ENCODE assay signal across 7 mouse cellular contexts in the genomic region with DNA sequence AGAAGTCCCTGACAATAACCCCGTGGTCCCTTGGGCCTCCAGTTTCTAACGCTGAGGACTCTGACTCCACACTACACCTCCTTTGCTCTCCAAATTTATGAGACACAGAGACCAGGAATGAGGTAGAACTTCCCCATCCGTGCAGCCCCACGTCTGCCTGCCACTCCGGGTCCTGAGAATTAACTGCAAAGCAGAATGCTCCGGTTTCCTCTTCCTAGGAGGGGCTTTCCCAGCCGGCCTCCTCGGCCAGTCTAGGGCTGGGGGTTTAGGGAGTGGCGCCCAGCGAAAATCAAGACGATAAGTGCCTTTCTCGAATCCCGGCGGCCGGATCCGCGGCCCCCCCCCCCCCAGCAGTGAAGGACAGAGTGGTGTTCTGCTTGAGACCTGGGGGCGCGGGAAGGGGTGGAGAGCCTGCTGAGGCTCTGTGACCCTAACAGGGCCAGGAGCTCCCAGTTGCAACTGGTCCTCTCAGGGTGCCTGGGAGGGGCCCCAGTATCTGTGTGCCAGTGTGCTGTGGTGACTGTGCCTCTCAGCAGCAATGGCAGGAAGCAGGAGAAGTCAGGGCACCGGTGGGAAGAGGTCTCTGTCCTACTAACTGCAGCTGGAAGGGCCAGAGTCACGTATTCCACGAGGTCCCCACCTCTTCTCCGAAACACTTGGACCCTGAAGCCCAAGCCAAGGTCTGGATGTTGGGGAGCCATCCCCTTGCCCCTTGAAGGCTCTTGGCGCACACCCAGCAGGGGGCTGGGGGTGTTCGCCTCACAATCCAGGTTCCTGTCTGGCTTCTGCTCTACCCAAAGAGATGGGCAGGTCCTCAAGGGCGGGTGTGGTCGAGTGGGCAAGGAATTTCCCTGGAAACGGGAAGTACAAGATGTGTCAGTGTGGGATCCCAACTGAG. TPM values are rescaled to one million over a fixed set of nuclear protein-coding genes. Genes with fewer than 3 reads are reported as not detected.
DNase-seq lines count a peak whose midpoint lies in the region; ATAC-seq and TF ChIP-seq lines count a peak whose summit lies in the region.

No protein-coding gene starts in this region.

- H3K4me2 ChIP-seq in liver, embryonic 11.5 days, result peak overlapping the region; percentile 52
- peak overlapping the region; percentile 54 for H3K4me2 ChIP-seq in stomach, embryonic 16.5 days (ENCODE audit: low read depth, low read length)

- H3K4me3 ChIP-seq in bone marrow, adult 2 months (replicated peaks; ENCODE audit: control insufficient read depth, low read depth, low read length), result peak overlapping the region; percentile 2
- peak overlapping the region; percentile 43 for H3K4me3 ChIP-seq in hindbrain, embryonic 10.5 days
- H3K4me3 ChIP-seq in liver, embryonic 11.5 days (ENCODE audit: low read depth, low read length), result no peak overlapping the region; the same call in 1 of the 2 replicates
- peak overlapping the region; percentile 6 for H3K4me3 ChIP-seq in stomach, embryonic 16.5 days (replicated peaks; ENCODE audit: low read length)

- ATAC-seq in liver, embryonic 11.5 days (replicated peaks; ENCODE audit: low FRiP score), result no peak
- peak; percentile 19; the same call in 1 of the 2 replicates for ATAC-seq in stomach, embryonic 16.5 days (ENCODE audit: insufficient read depth, low FRiP score)

- H3K27ac ChIP-seq in bone marrow, adult 2 months (ENCODE audit: control insufficient read depth, insufficient read depth, low read depth, low read length, poor library complexity), result peak overlapping the region; percentile 22; the same call in 1 of the 2 replicates
- peak overlapping the region; percentile 86 for H3K27ac ChIP-seq in hindbrain, embryonic 10.5 days
- H3K27ac ChIP-seq in liver, embryonic 11.5 days (ENCODE audit: low read depth, low read length), result no peak overlapping the region
- peak overlapping the region; percentile 46; the same call in 1 of the 2 replicates for H3K27ac ChIP-seq in stomach, embryonic 16.5 days (ENCODE audit: low read length)

- peaks cover 40% of the 10 kb centered on the region for H3K27me3 ChIP-seq in hindbrain, embryonic 10.5 days (ENCODE audit: insufficient read depth, poor library complexity, severe bottlenecking)
- peaks cover 11% of the 10 kb centered on the region for H3K27me3 ChIP-seq in liver, embryonic 11.5 days (replicated peaks; ENCODE audit: control insufficient read depth, insufficient read depth, low read length)
- no peaks in the 10 kb centered on the region for H3K27me3 ChIP-seq in stomach, embryonic 16.5 days (ENCODE audit: control insufficient read depth, insufficient read depth, low read length)

- peak; percentile 34 for DNase-seq in CD4-positive, CD25-positive, alpha-beta regulatory T cell, adult 2 months (ENCODE audit: low read depth, low spot score)
- DNase-seq in hindbrain, embryonic 10.5 days (ENCODE audit: low spot score), result no peak
- DNase-seq in liver, embryonic 11.5 days (ENCODE audit: low spot score), result no peak
- DNase-seq in layer of hippocampus, adult 11-12 months (ENCODE audit: low spot score), result no peak
- DNase-seq in right cerebral cortex, postnatal 36 days (ENCODE audit: low spot score in 2 of 2), result no peak

- peaks cover 13% of the 10 kb centered on the region; the same call in 1 of the 2 replicates for H3K4me1 ChIP-seq in bone marrow, adult 2 months (ENCODE audit: control insufficient read depth, insufficient read depth, low read length)
- peaks cover 70% of the 10 kb centered on the region for H3K4me1 ChIP-seq in hindbrain, embryonic 10.5 days (replicated peaks)
- H3K4me1 ChIP-seq in liver, embryonic 11.5 days (replicated peaks; ENCODE audit: control insufficient read depth, insufficient read depth, low read length), result peaks cover 27% of the 10 kb centered on the region
- peaks cover 40% of the 10 kb centered on the region for H3K4me1 ChIP-seq in stomach, embryonic 16.5 days (ENCODE audit: control insufficient read depth, insufficient read depth, low read length)

- WGBS in bone marrow, adult 2 months, result 7% methylated on average over 28 of the region's 28 CpGs
- WGBS in hindbrain, embryonic 10.5 days, result 4% methylated on average over 28 of the region's 28 CpGs
- WGBS in liver, embryonic 11.5 days, result 5% methylated on average over 28 of the region's 28 CpGs
- 7% methylated on average over 28 of the region's 28 CpGs for WGBS in stomach, embryonic 16.5 days

- TF ChIP-seq CTCF in bone marrow, adult 2 months (IDR thresholded peaks at IDR 0.05; ENCODE audit: control insufficient read depth, insufficient read depth, low read length), result no peak

- peak overlapping the region; percentile 35; the same call in 1 of the 2 replicates for H3K9ac ChIP-seq in liver, embryonic 11.5 days (ENCODE audit: low read depth, low read length)
- peak overlapping the region; percentile 63 for H3K9ac ChIP-seq in stomach, embryonic 16.5 days (ENCODE audit: low read length)

- no peak; the same call in 1 of the 2 replicates for TF ChIP-seq POLR2A in bone marrow, adult 2 months (IDR thresholded peaks at IDR 0.05; ENCODE audit: borderline replicate concordance, control insufficient read depth, low read depth, low read length)

- H3K36me3 ChIP-seq in hindbrain, embryonic 10.5 days, result no peaks in the 10 kb centered on the region
- no peaks in the 10 kb centered on the region for H3K36me3 ChIP-seq in liver, embryonic 11.5 days (ENCODE audit: control insufficient read depth, insufficient read depth, low read length)
- H3K36me3 ChIP-seq in stomach, embryonic 16.5 days (ENCODE audit: control insufficient read depth, insufficient read depth, low read length), result no peaks in the 10 kb centered on the region

- H3K9me3 ChIP-seq in hindbrain, embryonic 10.5 days, result no peaks in the 10 kb centered on the region
- H3K9me3 ChIP-seq in liver, embryonic 11.5 days (ENCODE audit: control insufficient read depth, low read length), result no peaks in the 10 kb centered on the region
- H3K9me3 ChIP-seq in stomach, embryonic 16.5 days (replicated peaks; ENCODE audit: control insufficient read depth, low read length), result no peaks in the 10 kb centered on the region

RNA-seq across cellular contexts. Expression of gene Fkbp5, which starts 6.6 kb away (rescaled TPM):
- 29.4 and 48.6 TPM in 2 replicates for polyA plus RNA-seq in bone marrow, adult 2 months (2011; ENCODE audit: insufficient read depth, insufficient read length, low replicate concordance, missing spikeins)
- polyA plus RNA-seq in hindbrain, embryonic 10.5 days (2016; fragmentation: Nextera tagmentation; extraction: Ambion mirVana), result 34.3 and 37.9 TPM in 2 replicates
- 8.8 and 10.1 TPM in 2 replicates for polyA plus RNA-seq in liver, embryonic 11.5 days (2014; fragmentation: Nextera tagmentation; extraction: Ambion mirVana)
- 25.5 and 27.1 TPM in 2 replicates for polyA plus RNA-seq in stomach, embryonic 16.5 days (2015; fragmentation: Nextera tagmentation; extraction: Ambion mirVana)

RNA-seq across cellular contexts. Expression of gene Armc12, which starts 19.9 kb away (rescaled TPM):
- not detected in 2 replicates for polyA plus RNA-seq in bone marrow, adult 2 months (2011; ENCODE audit: insufficient read depth, insufficient read length, low replicate concordance, missing spikeins)
- polyA plus RNA-seq in hindbrain, embryonic 10.5 days (2016; fragmentation: Nextera tagmentation; extraction: Ambion mirVana), result not detected in 2 replicates
- not detected in 2 replicates for polyA plus RNA-seq in liver, embryonic 11.5 days (2014; fragmentation: Nextera tagmentation; extraction: Ambion mirVana)
- not detected in 2 replicates for polyA plus RNA-seq in stomach, embryonic 16.5 days (2015; fragmentation: Nextera tagmentation; extraction: Ambion mirVana)

RNA-seq across cellular contexts. Expression of gene Clpsl2, which starts 38.5 kb away (rescaled TPM):
- polyA plus RNA-seq in bone marrow, adult 2 months (2011; ENCODE audit: insufficient read depth, insufficient read length, low replicate concordance, missing spikeins), result not detected in 2 replicates
- polyA plus RNA-seq in hindbrain, embryonic 10.5 days (2016; fragmentation: Nextera tagmentation; extraction: Ambion mirVana), result not detected in 2 replicates
- not detected in 2 replicates for polyA plus RNA-seq in liver, embryonic 11.5 days (2014; fragmentation: Nextera tagmentation; extraction: Ambion mirVana)
- polyA plus RNA-seq in stomach, embryonic 16.5 days (2015; fragmentation: Nextera tagmentation; extraction: Ambion mirVana), result not detected in 2 replicates

RNA-seq across cellular contexts. Expression of gene Clps, which starts 49.9 kb away (rescaled TPM):
- polyA plus RNA-seq in bone marrow, adult 2 months (2011; ENCODE audit: insufficient read depth, insufficient read length, low replicate concordance, missing spikeins), result not detected in 2 replicates
- not detected in 2 replicates for polyA plus RNA-seq in hindbrain, embryonic 10.5 days (2016; fragmentation: Nextera tagmentation; extraction: Ambion mirVana)
- polyA plus RNA-seq in liver, embryonic 11.5 days (2014; fragmentation: Nextera tagmentation; extraction: Ambion mirVana), result 3.5 and 3.7 TPM in 2 replicates
- 3,124 and 3,837 TPM in 2 replicates for polyA plus RNA-seq in stomach, embryonic 16.5 days (2015; fragmentation: Nextera tagmentation; extraction: Ambion mirVana)
